Mouse (Mus musculus) embryonic facial prominence, embryonic 14.5 days (tissue): ENCODE data around the gene Aftph. TPM values are rescaled to one million over a fixed set of nuclear protein-coding genes. Genes with fewer than 3 reads are reported as not detected.
A peak's percentile ranks its signal among the peaks of the same experiment; 100 is the strongest.

ENCODE experiments used
- ATAC-seq: fragments of 200-750 bp; cut with Nextera tagmentation; 2 replicates; pipeline ENCODE4 v1.8.0; 2017; ENCODE audit warnings: low read depth, moderate number of reproducible peaks, moderate TSS enrichment
- DNase-seq: peaks from one replicate; pipeline ENCODE4 v3.0.0-alpha.2; 2015; ENCODE audit warnings: low spot score
- H3K27ac ChIP-seq: fragments of 300-500 bp; sonication (generic); replicated peaks from 2 replicates; pipeline ENCODE4 v1.5.1; 2014; ENCODE audit warnings: low read depth, mild to moderate bottlenecking, low read length, moderate library complexity
- H3K27me3 ChIP-seq: fragments of 300-500 bp; sonication (generic); replicated peaks from 2 replicates; pipeline ENCODE4 v1.6.1; 2014; ENCODE audit warnings: low read length; ENCODE audit not compliant: control insufficient read depth, insufficient read depth
- H3K36me3 ChIP-seq: fragments of 300-500 bp; sonication (generic); 2 replicates; pipeline ENCODE4 v1.6.1; 2014; ENCODE audit warnings: low read length, mixed read lengths; ENCODE audit not compliant: control insufficient read depth, insufficient read depth
- H3K4me1 ChIP-seq: fragments of 300-500 bp; sonication (generic); 2 replicates; pipeline ENCODE4 v1.6.1; 2014; ENCODE audit warnings: antibody characterized with exemption, low read length; ENCODE audit not compliant: control insufficient read depth, insufficient read depth
- H3K4me2 ChIP-seq: fragments of 300-500 bp; sonication (generic); 2 replicates; pipeline ENCODE4 v1.6.1; 2014; ENCODE audit warnings: low read depth, mild to moderate bottlenecking, low read length, moderate library complexity, mixed read lengths
- H3K4me3 ChIP-seq: fragments of 300-500 bp; sonication (generic); 2 replicates; pipeline ENCODE4 v1.5.1; 2014; ENCODE audit warnings: low read depth, mild to moderate bottlenecking, low read length
- H3K9ac ChIP-seq: fragments of 300-500 bp; sonication (generic); 2 replicates; pipeline ENCODE4 v1.6.1; 2014; ENCODE audit warnings: low read depth, mild to moderate bottlenecking, low read length, moderate library complexity, mixed read lengths
- H3K9me3 ChIP-seq: fragments of 300-500 bp; sonication (generic); 2 replicates; pipeline ENCODE4 v1.6.1; 2016; ENCODE audit warnings: low read length; ENCODE audit not compliant: control insufficient read depth
- WGBS: fragments of 180-500 bp; shearing (Covaris S2); extraction: QIAGEN DNeasy Blood & Tissue Kit; methylation state at CpG from one replicate; pipeline ENCODE4 v1.1.7; 2014; 5-methylcytosine and 5-hydroxymethylcytosine counted together
- polyA plus RNA-seq: library from polyadenylated mRNA; unstranded; fragments of >200 nt; fragmentation: Nextera tagmentation; extraction: Ambion mirVana; gene quantifications from 2 replicates; pipeline ENCODE4 v1.2.1, GENCODE M21; 2014

Aftph gene
- polyA plus RNA-seq, 1 experiment from 2014 or later: 18.6 TPM

- H3K4me3 ChIP-seq: no peak overlapping the region
- 38% methylated on average over 4 of the region's 4 CpGs for WGBS
- H3K9me3 ChIP-seq: no peaks in the 10 kb centered on the region
- H3K36me3 ChIP-seq: no peaks in the 10 kb centered on the region
- H3K9ac ChIP-seq: no peak overlapping the region
- no peak overlapping the region for H3K27ac ChIP-seq
- no peaks in the 10 kb centered on the region for H3K27me3 ChIP-seq
- peaks cover 6% of the 10 kb centered on the region for H3K4me1 ChIP-seq
- no peak for ATAC-seq
- H3K4me2 ChIP-seq: no peak overlapping the region
- DNase-seq: peak; percentile 59
Measured at GRCm38 (mm10) chr11:20661652-20662051, 79.7 kb downstream of the Aftph start.

- Histone ChIP-seq H3K9me3 (no peaks in the 10 kb centered on the region), H3K27ac (no peak overlapping the region)
- 81% methylated on average over 14 of the region's 14 CpGs for WGBS
Measured at GRCm38 (mm10) chr11:20660111-20661097, 81.0 kb downstream of the Aftph start.

GRCm38 (mm10) chr11:20659094-20659493 is 82.3 kb downstream of the Aftph start:
- H3K9me3 ChIP-seq: no peaks in the 10 kb centered on the region
- H3K27ac ChIP-seq: no peak overlapping the region
- no peak for ATAC-seq
- peak; percentile 68 for DNase-seq
- H3K9ac ChIP-seq: no peak overlapping the region
- no peak overlapping the region for H3K4me2 ChIP-seq
- H3K36me3 ChIP-seq: no peaks in the 10 kb centered on the region; the same call in 1 of the 2 replicates
- H3K4me1 ChIP-seq: peaks cover 29% of the 10 kb centered on the region
- H3K27me3 ChIP-seq: no peaks in the 10 kb centered on the region
- no peak overlapping the region for H3K4me3 ChIP-seq
- WGBS: 40% methylated on average over 3 of the region's 3 CpGs

More at GRCm38 (mm10) chr11:20660111-20661097, 81.0 kb downstream of the Aftph start:
- peaks cover 19% of the 10 kb centered on the region for H3K4me1 ChIP-seq
- H3K27me3 ChIP-seq: no peaks in the 10 kb centered on the region
- H3K36me3 ChIP-seq: no peaks in the 10 kb centered on the region
- H3K9ac ChIP-seq: no peak overlapping the region
- no peak for DNase-seq
- ATAC-seq: no peak
- no peak overlapping the region for H3K4me3 ChIP-seq
- no peak overlapping the region for H3K4me2 ChIP-seq

- peaks cover 37% of the 10 kb centered on the region for H3K4me1 ChIP-seq
- ATAC-seq: peak; percentile 32; the same call in 1 of the 2 replicates
- 6% methylated on average over 10 of the region's 10 CpGs for WGBS
Measured at GRCm38 (mm10) chr11:20656711-20657057, 84.7 kb downstream of the Aftph start.

GRCm38 (mm10) chr11:20655795-20656710 is 85.3 kb downstream of the Aftph start:
- Histone ChIP-seq H3K9ac (peak overlapping the region; percentile 54), H3K27me3 (no peaks in the 10 kb centered on the region), H3K9me3 (no peaks in the 10 kb centered on the region), H3K27ac (peak overlapping the region; percentile 76), H3K4me2 (peak overlapping the region; percentile 42), H3K4me1 (peaks cover 42% of the 10 kb centered on the region), H3K4me3 (peak overlapping the region; percentile 21), H3K36me3 (no peaks in the 10 kb centered on the region; the same call in 1 of the 2 replicates)
- DNase-seq: peak; percentile 91
- ATAC-seq: peak; percentile 77
- 9% methylated on average over 16 of the region's 18 CpGs for WGBS

More at GRCm38 (mm10) chr11:20656711-20657057, 84.7 kb downstream of the Aftph start:
- Histone ChIP-seq H3K27me3 (no peaks in the 10 kb centered on the region), H3K4me3 (peak overlapping the region; percentile 21), H3K27ac (peak overlapping the region; percentile 76), H3K9ac (peak overlapping the region; percentile 54), H3K36me3 (no peaks in the 10 kb centered on the region; the same call in 1 of the 2 replicates), H3K9me3 (no peaks in the 10 kb centered on the region), H3K4me2 (peak overlapping the region; percentile 42)
- no peak for DNase-seq

- H3K36me3 ChIP-seq: peaks cover 10% of the 10 kb centered on the region
- 10% methylated on average over 1 of the region's 1 CpGs for WGBS
- ATAC-seq: no peak
- DNase-seq: peak; percentile 84
- no peaks in the 10 kb centered on the region for H3K9me3 ChIP-seq
- H3K9ac ChIP-seq: no peak overlapping the region
- no peak overlapping the region for H3K4me3 ChIP-seq
- H3K4me2 ChIP-seq: no peak overlapping the region
- peak overlapping the region; percentile 61 for H3K27ac ChIP-seq
- no peaks in the 10 kb centered on the region for H3K27me3 ChIP-seq
- H3K4me1 ChIP-seq: peaks cover 61% of the 10 kb centered on the region
Measured at GRCm38 (mm10) chr11:20651166-20651565, 90.2 kb downstream of the Aftph start.

- no peaks in the 10 kb centered on the region for H3K9me3 ChIP-seq
- H3K9ac ChIP-seq: no peak overlapping the region
- peaks cover 60% of the 10 kb centered on the region for H3K4me1 ChIP-seq
- H3K4me3 ChIP-seq: no peak overlapping the region
- H3K4me2 ChIP-seq: no peak overlapping the region
- no peak for ATAC-seq
- H3K27ac ChIP-seq: no peak overlapping the region
- 81% methylated on average over 17 of the region's 17 CpGs for WGBS
- no peak for DNase-seq
- no peaks in the 10 kb centered on the region for H3K27me3 ChIP-seq
- peaks cover 10% of the 10 kb centered on the region for H3K36me3 ChIP-seq
Measured at GRCm38 (mm10) chr11:20650006-20650639, 91.3 kb downstream of the Aftph start.

GRCm38 (mm10) chr11:20649477-20649876 is 91.9 kb downstream of the Aftph start:
- no peaks in the 10 kb centered on the region for H3K27me3 ChIP-seq
- DNase-seq (no peak), ATAC-seq (no peak)
- no peak overlapping the region for H3K4me2 ChIP-seq
- no peak overlapping the region for H3K27ac ChIP-seq
- peaks cover 60% of the 10 kb centered on the region for H3K4me1 ChIP-seq
- peaks cover 10% of the 10 kb centered on the region for H3K36me3 ChIP-seq
- 63% methylated on average over 5 of the region's 5 CpGs for WGBS
- H3K9ac ChIP-seq: no peak overlapping the region
- no peak overlapping the region for H3K4me3 ChIP-seq
- no peaks in the 10 kb centered on the region for H3K9me3 ChIP-seq
